In genomic region chr10:110455838-110456493, GRCm38 (mm10) we compare ENCODE assay signal across 8 mouse cellular contexts. TPM values are rescaled to one million over a fixed set of nuclear protein-coding genes. Genes with fewer than 3 reads are reported as not detected.
DNase-seq lines count a peak whose midpoint lies in the region; ATAC-seq and TF ChIP-seq lines count a peak whose summit lies in the region.
"Had no signal": no experiment of that assay in that cellular context is flagged by ENCODE, and none has a peak within 500 bp of the region (broad histone marks: within the 10 kb centered on the region; RNA-seq: fewer than 3 reads in every experiment).

Gene Nav3, minus strand, starts transcription at chr10:110456204.

- WGBS in hindbrain, embryonic 16.5 days: under 1% methylated on average over 39 of the region's 50 CpGs

- peak within 1 kb of the TSS; percentile 43; the same call in 1 of the 2 replicates for H3K27ac ChIP-seq in gastrocnemius, adult 2 months
- H3K27ac ChIP-seq in hindbrain, embryonic 16.5 days (ENCODE audit: low read depth, low read length): peak within 1 kb of the TSS; percentile 92
- H3K27ac ChIP-seq: macrophage had no signal

- H3K36me3 ChIP-seq in hindbrain, embryonic 16.5 days (ENCODE audit: control insufficient read depth, insufficient read depth, low read length): no peaks in the 10 kb centered on the region

- H3K27me3 ChIP-seq in hindbrain, embryonic 16.5 days (replicated peaks; ENCODE audit: control insufficient read depth, insufficient read depth, low read length): no peaks in the 10 kb centered on the region

- DNase-seq in adrenal gland, postnatal 10 days: peak; percentile 77
- peak; percentile 71 for DNase-seq in gastrocnemius, adult 2 months
- DNase-seq in left cerebral cortex, adult 8-10 months (ENCODE audit: low spot score in 2 of 2): peak; percentile 64 to 67
- DNase-seq in lung, postnatal 36 days: peak; percentile 46
- peak; percentile 85 to 87 for DNase-seq in right cerebral cortex, postnatal 10 days (ENCODE audit: low spot score in 2 of 2)

- H3K4me1 ChIP-seq in hindbrain, embryonic 16.5 days (ENCODE audit: control insufficient read depth, insufficient read depth, low read depth, low read length): no peaks in the 10 kb centered on the region; the same call in 1 of the 2 replicates

- peak; percentile 55 for TF ChIP-seq CTCF in gastrocnemius, adult 2 months (IDR thresholded peaks at IDR 0.05)

- no peaks in the 10 kb centered on the region for H3K9me3 ChIP-seq in hindbrain, embryonic 16.5 days (ENCODE audit: control insufficient read depth, low read length)

- peak within 1 kb of the TSS; percentile 82 for H3K4me3 ChIP-seq in gastrocnemius, adult 2 months
- H3K4me3 ChIP-seq in hindbrain, embryonic 16.5 days (ENCODE audit: low read length): peak within 1 kb of the TSS; percentile 83

- intact Hi-C loops in gastrocnemius, adult 2 months (cut with DNase I): no loop called here

- H3K9ac ChIP-seq in hindbrain, embryonic 16.5 days (ENCODE audit: low read depth, low read length): peak within 1 kb of the TSS; percentile 88

- peak; percentile 84 for ATAC-seq in common myeloid progenitor, adult 5-6 weeks (replicated peaks; ENCODE audit: low read depth, poor library complexity, severe bottlenecking)
- peak; percentile 93 for ATAC-seq in hindbrain, embryonic 16.5 days

- H3K4me2 ChIP-seq in hindbrain, embryonic 16.5 days (ENCODE audit: low read length): peak within 1 kb of the TSS; percentile 91

RNA-seq across cellular contexts. Expression of gene Nav3, which starts in this region (rescaled TPM):
- total RNA-seq in adrenal gland, postnatal 10 days (2021): 1 to 10 TPM; 5.0 to 9.8 TPM
- not detected in 2 replicates for total RNA-seq in common myeloid progenitor, adult 5-6 weeks (2017)
- total RNA-seq in gastrocnemius, adult 2 months (2021): 1 to 10 TPM; 1.5 to 2.1 TPM
- polyA plus RNA-seq in hindbrain, embryonic 16.5 days (2015; fragmentation: Nextera tagmentation; extraction: Ambion mirVana): 16.6 and 17.7 TPM in 2 replicates
- 100 to 1,000 TPM in 3 of 4 experiments, 10 to 100 TPM in 1; 90.0 to 135 (median 112) TPM for total RNA-seq in left cerebral cortex, adult 8-10 months (2022)
- polyA plus RNA-seq: macrophage had no signal

Comparison
In these comparisons a context has a peak if more than half of its experiments do, and no peak if none do; other contexts are left out.
1. Peak in every context shown above with its lines: DNase-seq, ATAC-seq, H3K4me3 ChIP-seq and H3K27ac ChIP-seq.
2. RNA of gene Nav3 (total RNA-seq): 90.0 to 135 TPM in left cerebral cortex, adult 8-10 months; 5.0 to 9.8 TPM in adrenal gland, postnatal 10 days, 1.5 to 2.1 TPM in gastrocnemius, adult 2 months and not detected in common myeloid progenitor, adult 5-6 weeks; every median in the first group is over 4 times any median in the second.
3. Peak in ATAC-seq in common myeloid progenitor, adult 5-6 weeks; RNA of the gene not detected or under 1 TPM.